Mouse (Mus musculus) left cerebral cortex, adult 18-20 months (tissue): ENCODE results near the gene Mcpt4. TPM values are rescaled to one million over a fixed set of nuclear protein-coding genes. Genes with fewer than 3 reads are reported as not detected.
"Not testable (repeated sequence)": the region's sequence is repeated elsewhere in the genome, so short reads cannot be mapped to it uniquely, and the experiment has no call there.

ENCODE experiments used
- DNase-seq, 2 experiments: peaks; one replicate each; pipeline ENCODE4 v3.0.0; 2021 to 2022; ENCODE audit warnings: low spot score in 2 of 2, mixed read lengths in 1 of 2
- long read RNA-seq, 2 experiments: library from polyadenylated mRNA; stranded (forward); transcript quantifications; one replicate each; pipeline ENCODE4 v2.0.0; 2021
- total RNA-seq, 2 experiments: library from RNA; stranded (reverse); gene quantifications; 2 replicates each; pipeline ENCODE4 v1.2.3; 2021

Gene Mcpt4
- total RNA-seq, result not detected
- long read RNA-seq, experiment 1, result 0 reads
- long read RNA-seq, experiment 2, result 0 reads

GRCm38 (mm10) chr14:56062213-56062612 is at the start of gene Mcpt4:
Gene Mcpt4, minus strand, starts transcription at chr14:56062313.
- not testable (repeated sequence) for DNase-seq

- no peak for DNase-seq
Measured at GRCm38 (mm10) chr14:56105447-56106180, 43.5 kb upstream of the Mcpt4 start.

GRCm38 (mm10) chr14:56105016-56105415 is 42.9 kb upstream of the Mcpt4 start:
- no peak for DNase-seq

GRCm38 (mm10) chr14:56103452-56103851 is 41.3 kb upstream of the Mcpt4 start:
- no peak for DNase-seq

- no peak for DNase-seq
Measured at GRCm38 (mm10) chr14:56102386-56102785, 40.3 kb upstream of the Mcpt4 start, which contains the start of gene Ctsg. Gene Ctsg, minus strand, starts transcription at chr14:56102574.

- no peak for DNase-seq
Measured at GRCm38 (mm10) chr14:56098940-56099339, 36.8 kb upstream of the Mcpt4 start.

- no peak for DNase-seq
Measured at GRCm38 (mm10) chr14:56097597-56097996, 35.5 kb upstream of the Mcpt4 start.

- no peak for DNase-seq
Measured at GRCm38 (mm10) chr14:56093353-56093752, 31.2 kb upstream of the Mcpt4 start.

GRCm38 (mm10) chr14:56086711-56087110 is 24.6 kb upstream of the Mcpt4 start:
- no peak for DNase-seq

GRCm38 (mm10) chr14:56085167-56085566 is 23.1 kb upstream of the Mcpt4 start, which contains the start of gene Mcpt8:
Gene Mcpt8, minus strand, starts transcription at chr14:56085273.
- no peak for DNase-seq

GRCm38 (mm10) chr14:56082016-56082415 is 19.9 kb upstream of the Mcpt4 start:
- no peak for DNase-seq

GRCm38 (mm10) chr14:56057722-56058121 is 4.4 kb downstream of the Mcpt4 start:
- no peak for DNase-seq

GRCm38 (mm10) chr14:56055408-56055807 is 6.7 kb downstream of the Mcpt4 start:
- no peak for DNase-seq

- DNase-seq, result not testable (repeated sequence)
Measured at GRCm38 (mm10) chr14:56041792-56042191, 20.3 kb downstream of the Mcpt4 start, which contains the start of gene Mcpt2. Gene Mcpt2, plus strand, starts transcription at chr14:56042041.

GRCm38 (mm10) chr14:56034433-56034832 is 27.7 kb downstream of the Mcpt4 start:
- no peak for DNase-seq

- DNase-seq, result not testable (repeated sequence)
Measured at GRCm38 (mm10) chr14:56030395-56030794, 31.7 kb downstream of the Mcpt4 start, which contains the start of gene Mcpt9. Gene Mcpt9, minus strand, starts transcription at chr14:56030495.

- not testable (repeated sequence) for DNase-seq
Measured at GRCm38 (mm10) chr14:56021305-56021704, 40.8 kb downstream of the Mcpt4 start.

- peak; percentile 4 for DNase-seq
Measured at GRCm38 (mm10) chr14:56019446-56019845, 42.7 kb downstream of the Mcpt4 start.

GRCm38 (mm10) chr14:56017671-56018070 is 44.4 kb downstream of the Mcpt4 start, which contains the start of gene Mcpt1:
Gene Mcpt1, plus strand, starts transcription at chr14:56017971.
- not testable (repeated sequence) for DNase-seq

GRCm38 (mm10) chr14:56013924-56014323 is 48.2 kb downstream of the Mcpt4 start:
- no peak for DNase-seq

- no peak for DNase-seq
Measured at GRCm38 (mm10) chr14:56013147-56013546, 49.0 kb downstream of the Mcpt4 start.
